Mouse (Mus musculus) heart, postnatal 10 days (tissue): Measurements from ENCODE around the gene Scarf2. TPM values are rescaled to one million over a fixed set of nuclear protein-coding genes. Genes with fewer than 3 reads are reported as not detected.

Experiments
- DNase-seq, 2 experiments: peaks; one replicate each; pipeline ENCODE4 v3.0.0; 2021
- intact Hi-C: fragments of 180-260 bp; cut with DNase I; formaldehyde crosslinking; loops from one replicate; pipeline ENCODE4 v1.15.1; 2025
- total RNA-seq, 2 experiments: library from RNA; stranded (reverse); gene quantifications; 2 replicates each; pipeline ENCODE4 v1.2.3; 2021

Gene Scarf2
- total RNA-seq, 2 experiments from 2014 or later, result 15.1 to 16.0 TPM

GRCm38 (mm10) chr16:17798321-17799180 lies 1.5 kb downstream of the Scarf2 start:
- peak; percentile 75 to 77 for DNase-seq
- intact Hi-C loops, result no loop called here

- DNase-seq, result no peak
- intact Hi-C loops, result no loop called here
These were observed 2.5 kb downstream of the Scarf2 start for GRCm38 (mm10) chr16:17799584-17799983.

- intact Hi-C loops, result no loop called here
These were observed 4.8 kb downstream of the Scarf2 start for GRCm38 (mm10) chr16:17801777-17802455.

GRCm38 (mm10) chr16:17802456-17802838 lies 5.4 kb downstream of the Scarf2 start:
- no peak for DNase-seq
- intact Hi-C loops, result no loop called here

More at GRCm38 (mm10) chr16:17801777-17802455, 4.8 kb downstream of the Scarf2 start:
- no peak for DNase-seq

GRCm38 (mm10) chr16:17802839-17803674 lies 6.0 kb downstream of the Scarf2 start:
- intact Hi-C loops, result no loop called here
- DNase-seq, result peak; percentile 49 to 57

- DNase-seq, result no peak
- intact Hi-C loops, result no loop called here
These were observed 6.8 kb downstream of the Scarf2 start for GRCm38 (mm10) chr16:17803675-17804448.

- intact Hi-C loops, result no loop called here
- no peak for DNase-seq
These were observed 7.4 kb downstream of the Scarf2 start for GRCm38 (mm10) chr16:17804449-17804912.

GRCm38 (mm10) chr16:17804982-17805381 lies 7.9 kb downstream of the Scarf2 start:
- no peak for DNase-seq
- intact Hi-C loops, result no loop called here

GRCm38 (mm10) chr16:17806581-17807191 lies 9.6 kb downstream of the Scarf2 start:
- DNase-seq, result peak; percentile 43 to 54
- intact Hi-C loops, result no loop called here

- intact Hi-C loops, result no loop called here
- DNase-seq, result peak; percentile 89 to 90
These were observed 10.3 kb downstream of the Scarf2 start for GRCm38 (mm10) chr16:17807192-17808009.

GRCm38 (mm10) chr16:17809125-17809524 lies 12.0 kb downstream of the Scarf2 start:
- intact Hi-C loops, result no loop called here
- no peak for DNase-seq

- intact Hi-C loops, result loop anchor here (5.0 kb wide), 1 partner anchor 37 kb away; no protein-coding TSS in a partner anchor
- DNase-seq, result peak; percentile 69 to 78
These were observed 12.6 kb downstream of the Scarf2 start for GRCm38 (mm10) chr16:17809711-17810110.

GRCm38 (mm10) chr16:17812120-17812519 lies 15.0 kb downstream of the Scarf2 start:
- peak; percentile 65 to 68 for DNase-seq
- intact Hi-C loops, result loop anchor here (1.0 to 5.0 kb wide), 2 partner anchors 40 to 68 kb away; no protein-coding TSS in a partner anchor

- intact Hi-C loops, result loop anchor here (5.0 kb wide), 1 partner anchor 41 kb away; no protein-coding TSS in a partner anchor
These were observed 16.1 kb downstream of the Scarf2 start for GRCm38 (mm10) chr16:17813173-17813572.

GRCm38 (mm10) chr16:17815411-17816402 lies 18.6 kb downstream of the Scarf2 start:
- DNase-seq, result peak; percentile 67 to 79
- intact Hi-C loops, result no loop called here

More at GRCm38 (mm10) chr16:17813173-17813572, 16.1 kb downstream of the Scarf2 start:
- DNase-seq, result no peak

GRCm38 (mm10) chr16:17816528-17816927 lies 19.4 kb downstream of the Scarf2 start:
- no peak for DNase-seq
- intact Hi-C loops, result no loop called here

- intact Hi-C loops, result no loop called here
These were observed 29.4 kb downstream of the Scarf2 start for GRCm38 (mm10) chr16:17826500-17826899.

More at GRCm38 (mm10) chr16:17826500-17826899, 29.4 kb downstream of the Scarf2 start:
- DNase-seq, result no peak
